7 mouse cellular contexts compared by ENCODE assay signal in the genomic region with DNA sequence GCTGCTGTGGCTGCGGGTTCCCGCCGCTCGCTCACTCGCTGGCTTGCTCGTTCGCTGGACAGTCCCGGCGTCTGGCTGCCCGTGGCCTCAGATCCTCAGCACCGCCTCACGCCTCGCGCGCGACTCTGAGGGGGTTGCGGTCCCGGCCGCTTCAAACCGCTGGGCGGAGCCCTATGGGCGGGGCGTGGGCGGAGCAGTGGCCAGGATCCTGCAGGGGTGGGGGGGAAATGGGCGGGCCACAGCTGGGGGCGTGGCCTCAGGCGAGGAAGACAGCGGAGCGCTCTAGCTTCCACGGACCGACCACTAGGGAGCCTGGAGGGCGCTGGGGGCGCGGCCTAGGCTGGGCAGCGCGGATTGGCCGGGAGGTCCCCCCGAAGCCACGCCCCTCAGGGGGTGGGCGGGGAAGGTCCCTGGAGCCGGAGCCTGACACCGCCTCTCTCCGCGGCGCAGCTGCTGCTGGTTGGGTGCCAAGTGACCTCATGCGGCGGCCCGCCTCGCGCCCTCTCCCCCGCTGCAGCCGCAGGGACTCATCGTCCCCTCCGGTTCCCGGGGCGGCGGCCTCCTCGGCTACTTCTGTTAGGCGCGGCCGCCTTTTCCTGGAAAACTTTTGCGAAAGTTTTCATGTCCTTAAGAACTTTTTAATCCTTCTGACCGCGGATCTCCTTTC. TPM values are rescaled to one million over a fixed set of nuclear protein-coding genes. Genes with fewer than 3 reads are reported as not detected.
DNase-seq lines count a peak whose midpoint lies in the region; ATAC-seq lines count a peak whose summit lies in the region.

A gene (minus strand): TSS at position 175 of the 667 bp plus-strand sequence.

- ATAC-seq in intestine, embryonic 15.5 days, result peak; percentile 98

- H3K36me3 ChIP-seq in intestine, embryonic 15.5 days, result no peaks in the 10 kb centered on the region
- H3K36me3 ChIP-seq in midbrain, embryonic 10.5 days, result peaks cover 23% of the 10 kb centered on the region

- H3K4me2 ChIP-seq in intestine, embryonic 15.5 days (replicated peaks), result peak within 1 kb of the TSS; percentile 62

- H3K9me3 ChIP-seq in intestine, embryonic 15.5 days, result no peaks in the 10 kb centered on the region
- no peaks in the 10 kb centered on the region for H3K9me3 ChIP-seq in midbrain, embryonic 10.5 days (replicated peaks)

- no peaks in the 10 kb centered on the region for H3K27me3 ChIP-seq in intestine, embryonic 15.5 days (replicated peaks)
- peaks cover 25% of the 10 kb centered on the region for H3K27me3 ChIP-seq in midbrain, embryonic 10.5 days (ENCODE audit: low read depth, poor library complexity, severe bottlenecking)

- peaks cover 39% of the 10 kb centered on the region for H3K4me1 ChIP-seq in intestine, embryonic 15.5 days (replicated peaks)
- peaks cover 53% of the 10 kb centered on the region for H3K4me1 ChIP-seq in midbrain, embryonic 10.5 days

- intact Hi-C loops in gastrocnemius, postnatal 36 days (cut with DNase I), result loop anchor here (5.0 kb wide), 2 partner anchors 45 to 50 kb away; no protein-coding TSS in a partner anchor
- intact Hi-C loops in left cerebral cortex, postnatal 25 days (cut with DNase I), result loop anchor here (2.0 to 5.0 kb wide), 2 partner anchors 46 to 50 kb away; no protein-coding TSS in a partner anchor

- peak within 1 kb of the TSS; percentile 93 for H3K4me3 ChIP-seq in intestine, embryonic 15.5 days (replicated peaks)
- peak within 1 kb of the TSS; percentile 94 for H3K4me3 ChIP-seq in midbrain, embryonic 10.5 days

- peak within 1 kb of the TSS; percentile 92 for H3K9ac ChIP-seq in intestine, embryonic 15.5 days

- peak within 1 kb of the TSS; percentile 97 for H3K27ac ChIP-seq in intestine, embryonic 15.5 days
- peak within 1 kb of the TSS; percentile 98 for H3K27ac ChIP-seq in midbrain, embryonic 10.5 days (replicated peaks)

- under 1% methylated on average over 63 of the region's 64 CpGs for WGBS in intestine, embryonic 15.5 days
- under 1% methylated on average over 64 of the region's 64 CpGs for WGBS in midbrain, embryonic 10.5 days

- DNase-seq in adrenal gland, adult 2 months, result peak; percentile 100
- DNase-seq in embryo, embryonic 11.5 days (ENCODE audit: low read depth, low spot score), result peak; percentile 100
- peak; percentile 99 to 100 for DNase-seq in gastrocnemius, postnatal 36 days
- peak; percentile 93 to 97 for DNase-seq in left cerebral cortex, postnatal 25 days (ENCODE audit: low spot score in 2 of 2)
- peak; percentile 100 for DNase-seq in midbrain, embryonic 10.5 days (ENCODE audit: low spot score)
- DNase-seq in right cerebral cortex, postnatal 4 days, result peak; percentile 90

RNA-seq across cellular contexts. Expression of the gene that starts here (rescaled TPM):
- total RNA-seq in adrenal gland, adult 2 months (2021), result 100 to 1,000 TPM in 1 of 2 experiments, 10 to 100 TPM in 1; 80.4 to 120 TPM
- 42.2 and 42.7 TPM in 2 replicates for polyA plus RNA-seq in adrenal gland, adult 2 months (2012; rRNA removed)
- total RNA-seq in gastrocnemius, postnatal 36 days (2021), result 10 to 100 TPM; 22.4 to 24.3 TPM
- polyA plus RNA-seq in intestine, embryonic 15.5 days (2015; fragmentation: Nextera tagmentation; extraction: Ambion mirVana), result 126 and 135 TPM in 2 replicates
- total RNA-seq in left cerebral cortex, postnatal 25 days (2021), result 10 to 100 TPM; 31.8 to 34.1 TPM
- polyA plus RNA-seq in midbrain, embryonic 10.5 days (2016; fragmentation: Nextera tagmentation; extraction: Ambion mirVana), result 224 and 229 TPM in 2 replicates

Comparison
In these comparisons a context has a peak if more than half of its experiments do, and no peak if none do; other contexts are left out.
1. Peak in every context shown above with its lines: DNase-seq, ATAC-seq, H3K4me3 ChIP-seq and H3K27ac ChIP-seq.